Mouse (Mus musculus): ENCODE data around the gene Ucp3. TPM values are rescaled to one million over a fixed set of nuclear protein-coding genes. Genes with fewer than 3 reads are reported as not detected.

The Ucp3 gene
- polyA plus RNA-seq, 1 experiment = 5.0 TPM

DNA sequence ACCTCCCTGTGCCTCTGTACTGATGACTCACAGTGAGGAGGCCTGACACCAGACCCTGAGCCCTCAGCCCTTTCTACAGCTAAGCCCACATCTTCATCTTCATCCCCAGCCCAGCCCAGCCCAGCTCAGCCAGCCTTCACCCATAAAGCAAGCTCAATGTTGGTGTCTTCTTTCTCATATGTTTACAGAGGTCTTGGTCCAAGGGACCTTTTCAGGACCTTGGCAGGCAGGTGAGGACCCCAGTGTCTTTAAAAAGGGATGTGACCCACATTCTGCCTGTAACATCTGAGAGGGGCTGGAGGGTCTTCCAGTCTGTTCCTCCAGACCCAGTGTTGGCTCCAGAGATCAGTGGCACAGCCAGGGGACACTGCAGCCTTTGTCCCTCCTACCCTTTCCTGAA, 26.7 kb downstream of the Ucp3 start:
- Histone ChIP-seq H3K4me1 (ENCODE audit: control insufficient read depth, insufficient read depth, low read length) (no peaks in the 10 kb centered on the region; the same call in 1 of the 2 replicates), H3K27me3 (replicated peaks; ENCODE audit: control insufficient read depth, insufficient read depth, low read length) (no peaks in the 10 kb centered on the region), H3K4me3 (ENCODE audit: insufficient read depth, low read depth, low read length) (no peak overlapping the region), H3K36me3 (ENCODE audit: control insufficient read depth, insufficient read depth, low read length) (no peaks in the 10 kb centered on the region), H3K27ac (ENCODE audit: insufficient read depth, low read depth, low read length) (no peak overlapping the region)
- no peak for DNase-seq
- TF ChIP-seq CTCF (conservative IDR thresholded peaks at IDR 0.05; ENCODE audit: insufficient read depth, insufficient read length, low read depth, low read length) = no peak
- TF ChIP-seq POLR2A (IDR thresholded peaks at IDR 0.05; ENCODE audit: low read depth, low read length) = no peak

DNA sequence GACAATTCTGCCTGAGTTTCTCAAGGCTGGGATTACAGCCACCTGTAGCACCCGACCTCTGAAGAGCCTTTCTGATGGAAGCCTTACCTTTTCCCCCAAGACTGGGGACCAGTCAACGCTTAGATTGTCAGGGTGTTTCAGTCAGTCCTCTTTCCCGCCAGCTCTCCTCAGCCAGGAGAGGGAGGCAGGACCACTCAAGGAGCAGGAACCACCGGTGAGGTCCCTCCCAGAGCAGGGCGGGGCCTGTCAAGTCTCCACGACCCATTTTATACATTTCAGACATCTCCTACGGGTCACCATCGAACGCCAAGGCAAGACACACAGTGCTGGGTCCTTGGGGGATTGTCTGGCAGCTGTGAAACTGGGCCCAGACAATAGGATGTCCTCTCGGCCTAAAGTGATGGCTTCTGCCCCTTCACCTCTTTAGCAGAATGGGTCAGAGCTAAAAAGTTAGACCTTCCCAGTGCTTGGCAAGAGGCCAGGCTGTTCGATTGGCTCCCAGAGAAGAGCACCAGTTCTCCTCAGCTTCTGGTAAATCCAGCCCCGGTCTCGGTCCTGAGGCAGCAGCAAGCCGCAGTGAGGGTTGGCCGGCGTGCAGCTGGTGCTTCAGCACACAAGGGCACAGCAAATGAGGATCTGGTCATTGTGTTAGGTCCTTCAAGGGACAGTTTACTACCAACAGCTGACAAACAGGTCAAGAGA, 27.6 kb downstream of the Ucp3 start:
- Histone ChIP-seq H3K4me3 (ENCODE audit: insufficient read depth, low read depth, low read length) (no peak overlapping the region), H3K36me3 (ENCODE audit: control insufficient read depth, insufficient read depth, low read length) (no peaks in the 10 kb centered on the region), H3K4me1 (ENCODE audit: control insufficient read depth, insufficient read depth, low read length) (no peaks in the 10 kb centered on the region), H3K27me3 (replicated peaks; ENCODE audit: control insufficient read depth, insufficient read depth, low read length) (no peaks in the 10 kb centered on the region), H3K27ac (ENCODE audit: insufficient read depth, low read depth, low read length) (no peak overlapping the region)
- DNase-seq = peak; percentile 15
- TF ChIP-seq CTCF (conservative IDR thresholded peaks at IDR 0.05; ENCODE audit: insufficient read depth, insufficient read length, low read depth, low read length) (no peak), POLR2A (IDR thresholded peaks at IDR 0.05; ENCODE audit: low read depth, low read length) (no peak)
- 70% methylated on average over 16 of the region's 16 CpGs for WGBS

DNA sequence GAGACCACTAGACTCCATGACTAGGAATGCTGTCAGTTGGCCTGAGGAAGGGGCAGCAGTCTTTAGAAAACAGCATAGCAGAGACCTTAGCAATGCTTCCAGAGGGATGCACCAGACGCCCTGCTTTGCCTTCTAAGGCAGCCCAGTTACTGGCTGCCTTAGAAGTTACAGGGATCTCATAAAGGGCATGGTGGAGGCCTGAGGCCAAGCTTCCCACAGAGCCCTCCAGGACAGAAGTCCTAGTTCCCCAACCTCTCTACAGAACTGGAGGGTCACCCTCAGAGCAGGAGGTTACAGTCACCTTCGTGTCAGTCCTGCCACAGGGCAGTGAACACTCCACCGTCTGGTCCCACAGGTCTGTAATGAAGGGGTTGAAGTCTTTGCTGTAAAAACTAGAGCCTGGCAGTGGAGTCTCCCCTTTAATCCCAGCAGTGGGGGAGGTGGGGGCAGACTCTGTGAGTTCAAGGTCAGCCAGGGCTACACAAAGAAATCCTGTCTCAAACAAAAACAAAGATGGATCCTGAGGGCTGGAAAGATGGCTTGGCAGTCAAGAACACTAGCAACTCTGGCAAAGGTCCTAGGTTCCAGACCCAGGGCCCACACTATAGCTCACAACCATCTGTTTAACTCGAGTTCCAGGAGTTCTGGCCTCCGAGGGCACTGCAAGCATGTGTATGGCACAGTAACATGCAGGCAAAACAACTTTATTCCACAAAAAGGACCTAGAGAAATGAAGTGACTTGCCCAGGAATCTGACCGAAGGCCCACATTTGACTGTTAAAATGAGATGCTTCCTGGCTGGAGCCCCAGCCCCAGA, 28.4 kb downstream of the Ucp3 start:
- WGBS = 65% methylated on average over 6 of the region's 6 CpGs
- Histone ChIP-seq H3K4me1 (ENCODE audit: control insufficient read depth, insufficient read depth, low read length) (no peaks in the 10 kb centered on the region), H3K4me3 (ENCODE audit: insufficient read depth, low read depth, low read length) (no peak overlapping the region), H3K27me3 (replicated peaks; ENCODE audit: control insufficient read depth, insufficient read depth, low read length) (no peaks in the 10 kb centered on the region), H3K27ac (ENCODE audit: insufficient read depth, low read depth, low read length) (no peak overlapping the region), H3K36me3 (ENCODE audit: control insufficient read depth, insufficient read depth, low read length) (no peaks in the 10 kb centered on the region)
- DNase-seq = no peak
- TF ChIP-seq CTCF (conservative IDR thresholded peaks at IDR 0.05; ENCODE audit: insufficient read depth, insufficient read length, low read depth, low read length) (no peak), POLR2A (IDR thresholded peaks at IDR 0.05; ENCODE audit: low read depth, low read length) (no peak)

DNA sequence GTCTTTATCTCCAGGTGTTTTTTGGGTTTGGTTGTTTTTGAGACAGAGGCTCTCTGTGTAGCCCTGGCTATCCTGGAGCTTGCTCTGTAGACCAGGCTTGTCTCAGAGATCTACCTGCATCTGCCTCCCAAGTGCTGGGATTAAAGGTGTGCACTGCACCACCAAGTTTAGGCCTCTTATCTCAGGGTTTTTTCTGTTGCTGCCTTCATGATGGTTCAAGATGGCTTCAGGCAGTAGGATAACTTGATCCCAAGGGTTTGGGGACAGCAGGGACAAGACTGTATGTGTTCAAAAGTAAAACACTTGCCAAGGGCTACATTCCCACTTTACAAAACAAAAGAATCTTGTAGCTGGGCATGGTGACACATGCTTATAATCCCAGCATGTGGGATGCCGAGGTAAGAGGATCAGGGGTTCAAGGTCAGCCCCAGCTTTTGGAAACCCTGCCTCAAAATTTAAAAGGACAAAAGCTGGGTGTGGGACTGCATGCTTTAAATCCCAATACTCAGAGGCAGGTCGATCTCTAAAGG, 29.1 kb downstream of the Ucp3 start:
- Histone ChIP-seq H3K36me3 (ENCODE audit: control insufficient read depth, insufficient read depth, low read length) (no peaks in the 10 kb centered on the region), H3K27ac (ENCODE audit: insufficient read depth, low read depth, low read length) (no peak overlapping the region), H3K27me3 (replicated peaks; ENCODE audit: control insufficient read depth, insufficient read depth, low read length) (no peaks in the 10 kb centered on the region), H3K4me3 (ENCODE audit: insufficient read depth, low read depth, low read length) (no peak overlapping the region), H3K4me1 (ENCODE audit: control insufficient read depth, insufficient read depth, low read length) (no peaks in the 10 kb centered on the region)
- no peak for DNase-seq
- TF ChIP-seq POLR2A (IDR thresholded peaks at IDR 0.05; ENCODE audit: low read depth, low read length) (no peak), CTCF (conservative IDR thresholded peaks at IDR 0.05; ENCODE audit: insufficient read depth, insufficient read length, low read depth, low read length) (no peak)
- 40% methylated on average over 2 of the region's 2 CpGs for WGBS

DNA sequence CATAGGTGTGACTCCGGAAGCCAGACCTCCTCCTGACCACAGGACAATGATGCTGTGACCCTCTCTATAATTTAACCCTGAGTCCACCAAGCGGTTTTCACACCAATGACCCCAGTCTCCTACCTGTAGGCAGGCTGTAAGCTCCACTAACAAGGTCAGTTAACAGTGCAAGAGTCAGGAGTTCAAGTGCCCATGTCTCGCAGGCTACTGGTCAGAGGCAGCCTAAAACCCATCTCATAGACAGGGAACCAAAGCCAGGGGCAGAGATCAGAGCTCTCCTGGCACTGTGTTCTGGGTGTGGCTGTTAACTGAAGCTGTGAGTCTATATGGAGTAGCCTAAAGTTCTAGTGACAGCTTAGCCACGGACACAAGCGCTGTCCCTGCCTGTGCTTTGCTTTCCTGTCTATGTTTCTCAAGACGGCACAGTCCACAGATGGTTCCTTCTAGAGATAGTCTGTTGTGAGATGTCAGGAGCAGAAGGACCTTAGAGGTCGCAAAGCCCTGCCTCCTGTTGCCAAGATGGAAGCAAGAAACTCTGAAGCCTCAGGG, 29.7 kb downstream of the Ucp3 start:
- H3K36me3 ChIP-seq (ENCODE audit: control insufficient read depth, insufficient read depth, low read length) = no peaks in the 10 kb centered on the region
- WGBS = 72% methylated on average over 7 of the region's 7 CpGs
- no peak for DNase-seq
- no peak overlapping the region for H3K4me3 ChIP-seq (ENCODE audit: insufficient read depth, low read depth, low read length)
- TF ChIP-seq CTCF (conservative IDR thresholded peaks at IDR 0.05; ENCODE audit: insufficient read depth, insufficient read length, low read depth, low read length) = no peak
- TF ChIP-seq POLR2A (IDR thresholded peaks at IDR 0.05; ENCODE audit: low read depth, low read length) = no peak
- no peaks in the 10 kb centered on the region for H3K27me3 ChIP-seq (replicated peaks; ENCODE audit: control insufficient read depth, insufficient read depth, low read length)
- H3K27ac ChIP-seq (ENCODE audit: insufficient read depth, low read depth, low read length) = no peak overlapping the region
- H3K4me1 ChIP-seq (ENCODE audit: control insufficient read depth, insufficient read depth, low read length) = no peaks in the 10 kb centered on the region

DNA sequence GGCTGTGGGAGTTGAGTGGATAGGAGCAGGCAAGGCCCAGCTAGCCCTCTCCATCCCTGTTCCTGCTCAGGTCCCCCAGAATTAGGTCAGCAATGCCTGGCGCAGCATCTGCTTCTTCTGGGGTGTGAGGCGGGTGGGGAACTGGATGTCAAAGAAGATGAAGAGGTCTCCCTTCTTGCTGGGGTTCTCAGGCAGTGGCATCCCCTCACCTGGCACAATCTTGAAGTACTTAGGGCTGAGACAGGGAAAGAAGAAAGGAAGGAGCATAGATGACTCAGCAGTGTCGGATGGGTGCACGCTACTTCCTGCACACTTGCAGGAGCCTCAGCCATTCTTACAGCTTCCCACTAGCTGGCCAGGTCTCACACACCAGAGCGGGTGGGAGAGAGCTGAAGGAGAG, 30.3 kb downstream of the Ucp3 start:
- Histone ChIP-seq H3K4me3 (ENCODE audit: insufficient read depth, low read depth, low read length) (no peak overlapping the region), H3K4me1 (ENCODE audit: control insufficient read depth, insufficient read depth, low read length) (no peaks in the 10 kb centered on the region), H3K27me3 (replicated peaks; ENCODE audit: control insufficient read depth, insufficient read depth, low read length) (no peaks in the 10 kb centered on the region), H3K36me3 (ENCODE audit: control insufficient read depth, insufficient read depth, low read length) (no peaks in the 10 kb centered on the region), H3K27ac (ENCODE audit: insufficient read depth, low read depth, low read length) (no peak overlapping the region)
- no peak for DNase-seq
- TF ChIP-seq CTCF (conservative IDR thresholded peaks at IDR 0.05; ENCODE audit: insufficient read depth, insufficient read length, low read depth, low read length) (no peak), POLR2A (IDR thresholded peaks at IDR 0.05; ENCODE audit: low read depth, low read length) (no peak)
- WGBS = 75% methylated on average over 5 of the region's 5 CpGs
